Mouse (Mus musculus) hindbrain, embryonic 11.5 days (tissue): ENCODE results near the gene Clpp. TPM values are rescaled to one million over a fixed set of nuclear protein-coding genes. Genes with fewer than 3 reads are reported as not detected.

ENCODE experiments used
- ATAC-seq: fragments of 200-750 bp; cut with Nextera tagmentation; 2 replicates; pipeline ENCODE4 v1.8.0; 2017; ENCODE audit warnings: mild to moderate bottlenecking, moderate TSS enrichment, moderate library complexity; ENCODE audit not compliant: low FRiP score
- DNase-seq: peaks from one replicate; pipeline ENCODE4 v3.0.0-alpha.2; 2015; ENCODE audit warnings: low spot score
- H3K27ac ChIP-seq: fragments of 300-500 bp; sonication (generic); 2 replicates; pipeline ENCODE4 v1.5.1; 2014; ENCODE audit warnings: mild to moderate bottlenecking, low read depth, low read length
- H3K27me3 ChIP-seq: fragments of 300-500 bp; sonication (generic); 2 replicates; pipeline ENCODE4 v1.6.1; 2014; ENCODE audit warnings: mild to moderate bottlenecking, low read length, moderate library complexity, mixed read lengths; ENCODE audit not compliant: control insufficient read depth, insufficient read depth
- H3K36me3 ChIP-seq: fragments of 300-500 bp; sonication (generic); 2 replicates; pipeline ENCODE4 v1.6.1; 2014; ENCODE audit warnings: mild to moderate bottlenecking, low read length, moderate library complexity, mixed read lengths; ENCODE audit not compliant: control insufficient read depth, insufficient read depth
- H3K4me1 ChIP-seq: fragments of 300-500 bp; sonication (generic); replicated peaks from 2 replicates; pipeline ENCODE4 v1.6.1; 2014; ENCODE audit warnings: low read length, mixed read lengths; ENCODE audit not compliant: control insufficient read depth, insufficient read depth
- H3K4me2 ChIP-seq: fragments of 300-500 bp; sonication (generic); replicated peaks from 2 replicates; pipeline ENCODE4 v1.6.1; 2014; ENCODE audit warnings: mild to moderate bottlenecking, low read depth, low read length
- H3K4me3 ChIP-seq: fragments of 300-500 bp; sonication (generic); 2 replicates; pipeline ENCODE4 v1.5.1; 2014; ENCODE audit warnings: low read depth, low read length
- H3K9ac ChIP-seq: fragments of 300-500 bp; sonication (generic); 2 replicates; pipeline ENCODE4 v1.6.1; 2014; ENCODE audit warnings: low read depth, low read length
- H3K9me3 ChIP-seq: fragments of 300-500 bp; sonication (generic); 2 replicates; pipeline ENCODE4 v1.6.1; 2016; ENCODE audit warnings: low read length; ENCODE audit not compliant: control insufficient read depth
- WGBS: fragments of 180-500 bp; shearing (Covaris S2); extraction: QIAGEN DNeasy Blood & Tissue Kit; methylation state at CpG from one replicate; pipeline ENCODE4 v1.1.7; 2014; 5-methylcytosine and 5-hydroxymethylcytosine counted together
- polyA plus RNA-seq: library from polyadenylated mRNA; unstranded; fragments of >200 nt; fragmentation: Nextera tagmentation; extraction: Ambion mirVana; gene quantifications from 2 replicates; pipeline ENCODE4 v1.2.1, GENCODE M21; 2014

Clpp gene
- polyA plus RNA-seq, 1 experiment from 2014 or later = 152 TPM

DNA sequence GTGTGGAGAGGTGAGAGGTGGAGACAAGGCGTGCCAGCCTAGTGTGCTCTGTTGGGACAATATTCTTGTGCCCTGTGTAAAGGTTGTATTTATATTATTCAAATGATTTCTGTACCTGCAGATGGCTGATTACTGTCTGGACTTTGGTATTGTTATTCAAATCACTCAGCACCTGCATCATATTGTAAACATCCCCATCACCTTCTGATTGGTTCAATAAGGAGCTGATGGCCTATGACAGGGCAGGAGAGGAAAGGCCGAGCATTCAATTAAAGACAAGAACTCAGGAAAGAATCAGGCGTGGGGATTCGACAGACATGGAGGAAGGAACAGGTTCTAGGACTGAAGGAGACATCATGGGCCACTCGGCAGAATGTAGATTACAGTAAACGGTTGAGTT is 26.5 kb upstream of the Clpp start:
- Histone ChIP-seq H3K27ac (no peak overlapping the region), H3K9me3 (no peaks in the 10 kb centered on the region), H3K9ac (no peak overlapping the region), H3K36me3 (no peaks in the 10 kb centered on the region), H3K27me3 (no peaks in the 10 kb centered on the region), H3K4me3 (no peak overlapping the region), H3K4me2 (no peak overlapping the region), H3K4me1 (no peaks in the 10 kb centered on the region)
- ATAC-seq (no peak), DNase-seq (no peak)
- WGBS = 79% methylated on average over 6 of the region's 6 CpGs

DNA sequence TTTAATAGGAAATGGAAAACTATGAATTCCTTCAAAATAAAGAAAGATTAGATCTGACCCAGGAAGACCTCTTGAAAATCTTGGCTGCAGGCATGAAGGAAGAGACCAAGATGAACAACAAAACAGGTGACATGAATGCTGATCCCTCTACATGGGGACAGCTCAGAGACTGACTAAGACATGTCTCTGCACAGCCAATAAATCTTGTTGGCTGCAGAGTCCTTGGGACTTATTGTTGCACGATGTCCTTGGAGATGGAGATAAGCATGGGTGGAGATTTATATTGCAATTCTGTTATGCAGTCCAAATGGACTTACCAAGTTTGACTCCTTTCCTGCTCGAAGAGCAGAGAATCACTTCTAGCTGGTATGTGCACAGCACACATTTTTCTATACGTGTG is 20.8 kb upstream of the Clpp start:
- no peak for ATAC-seq
- H3K4me1 ChIP-seq = no peaks in the 10 kb centered on the region
- no peaks in the 10 kb centered on the region for H3K36me3 ChIP-seq
- H3K27ac ChIP-seq = no peak overlapping the region
- H3K9ac ChIP-seq = no peak overlapping the region
- no peak overlapping the region for H3K4me2 ChIP-seq
- DNase-seq = no peak
- H3K4me3 ChIP-seq = no peak overlapping the region
- 74% methylated on average over 3 of the region's 3 CpGs for WGBS
- no peaks in the 10 kb centered on the region for H3K9me3 ChIP-seq
- peaks cover 2% of the 10 kb centered on the region; the same call in 1 of the 2 replicates for H3K27me3 ChIP-seq

DNA sequence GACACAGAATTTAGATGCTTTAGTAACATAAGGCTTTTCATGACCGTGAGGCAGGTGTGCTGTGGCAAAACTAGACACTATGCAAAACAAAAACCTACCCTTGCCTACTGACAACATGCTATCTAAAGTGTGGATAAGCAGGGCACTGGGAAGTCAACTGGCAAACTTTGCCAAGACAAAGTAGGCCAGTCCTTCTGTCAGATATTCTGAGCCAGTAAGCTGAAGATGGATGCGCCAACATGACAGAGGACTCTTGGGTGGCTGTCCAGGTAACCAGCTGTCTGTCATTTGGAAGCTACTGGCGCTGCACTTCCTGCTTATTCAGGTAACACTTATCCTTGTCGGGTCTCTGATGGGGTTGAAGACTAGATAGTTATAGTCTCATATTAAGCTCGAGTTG is 20.0 kb upstream of the Clpp start:
- H3K9me3 ChIP-seq = no peaks in the 10 kb centered on the region
- H3K4me1 ChIP-seq = no peaks in the 10 kb centered on the region
- H3K9ac ChIP-seq = no peak overlapping the region
- DNase-seq (no peak), ATAC-seq (no peak)
- no peak overlapping the region for H3K4me3 ChIP-seq
- 68% methylated on average over 5 of the region's 5 CpGs for WGBS
- no peaks in the 10 kb centered on the region for H3K36me3 ChIP-seq
- no peak overlapping the region for H3K4me2 ChIP-seq
- H3K27me3 ChIP-seq = peaks cover 2% of the 10 kb centered on the region; the same call in 1 of the 2 replicates
- no peak overlapping the region for H3K27ac ChIP-seq

DNA sequence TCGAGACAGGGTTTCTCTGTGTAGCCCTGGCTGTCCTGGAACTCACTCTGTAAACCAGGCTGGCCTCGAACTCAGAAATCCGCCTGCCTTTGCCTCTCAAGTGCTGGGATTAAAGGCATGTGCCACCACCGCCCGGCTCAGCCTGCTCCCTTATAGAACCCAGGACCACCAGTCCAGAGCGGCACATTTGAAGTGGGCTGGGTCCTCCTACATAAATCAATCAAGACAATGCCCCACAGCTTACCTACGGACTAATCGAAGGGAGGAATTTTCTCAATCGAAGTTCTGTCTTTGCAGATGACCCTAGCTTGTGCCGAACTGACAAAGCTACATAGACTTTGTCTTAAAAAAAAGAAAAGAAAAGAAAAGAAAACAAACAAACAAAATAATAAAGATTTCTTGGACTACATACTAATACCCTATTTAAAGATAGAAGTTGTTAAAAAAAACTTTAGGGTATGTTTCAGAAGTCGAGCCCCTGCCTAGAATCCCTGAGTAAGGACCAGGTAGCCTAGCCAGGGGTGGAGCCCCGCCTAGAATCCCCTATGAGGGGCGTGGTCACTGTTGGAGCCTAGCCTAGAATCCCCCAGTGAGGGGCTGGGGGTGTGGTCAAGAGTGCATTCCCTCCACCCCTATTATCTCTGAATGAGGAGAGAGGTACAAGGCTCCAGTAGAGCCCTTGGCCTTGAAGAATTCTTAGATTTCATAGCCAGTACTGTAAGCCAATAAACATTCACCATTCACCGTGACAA is 16.0 kb upstream of the Clpp start:
- no peak overlapping the region for H3K27ac ChIP-seq
- H3K4me3 ChIP-seq = no peak overlapping the region
- no peaks in the 10 kb centered on the region for H3K4me1 ChIP-seq
- peaks cover 2% of the 10 kb centered on the region; the same call in 1 of the 2 replicates for H3K27me3 ChIP-seq
- no peak for DNase-seq
- no peak overlapping the region for H3K4me2 ChIP-seq
- H3K9ac ChIP-seq = no peak overlapping the region
- no peaks in the 10 kb centered on the region for H3K9me3 ChIP-seq
- H3K36me3 ChIP-seq = no peaks in the 10 kb centered on the region
- WGBS = 63% methylated on average over 11 of the region's 14 CpGs
- ATAC-seq = no peak

DNA sequence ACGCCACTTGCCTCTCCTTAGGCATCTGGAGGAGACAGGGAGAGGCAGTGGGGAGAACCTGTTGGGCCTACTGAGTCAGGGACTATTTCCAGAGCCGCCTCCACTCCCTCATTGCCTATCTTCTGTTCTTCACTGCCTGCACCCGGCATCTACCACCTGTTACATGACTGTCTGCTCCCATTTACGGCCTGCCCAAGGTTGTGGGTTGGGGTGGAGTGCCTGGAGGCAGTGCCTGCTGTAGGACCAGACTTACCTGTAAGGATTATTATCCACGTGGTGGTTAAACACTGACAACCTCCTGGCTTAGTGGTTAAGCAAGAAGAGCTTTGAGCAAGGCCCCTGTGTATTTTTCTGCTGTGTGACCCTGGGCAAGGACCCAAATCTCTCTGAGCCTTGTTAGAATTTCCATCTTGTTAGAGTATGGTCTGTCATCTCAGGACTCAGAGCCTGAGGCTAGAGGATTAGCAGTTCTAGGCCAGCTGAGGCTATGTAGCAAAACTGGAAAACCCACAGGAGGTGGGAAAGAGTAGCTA is 15.3 kb upstream of the Clpp start:
- WGBS = 68% methylated on average over 5 of the region's 5 CpGs
- no peaks in the 10 kb centered on the region for H3K9me3 ChIP-seq
- H3K27me3 ChIP-seq = peaks cover 2% of the 10 kb centered on the region; the same call in 1 of the 2 replicates
- H3K36me3 ChIP-seq = no peaks in the 10 kb centered on the region
- H3K4me1 ChIP-seq = no peaks in the 10 kb centered on the region
- H3K9ac ChIP-seq = no peak overlapping the region
- ATAC-seq (no peak), DNase-seq (no peak)
- H3K4me2 ChIP-seq = no peak overlapping the region
- no peak overlapping the region for H3K27ac ChIP-seq
- no peak overlapping the region for H3K4me3 ChIP-seq

DNA sequence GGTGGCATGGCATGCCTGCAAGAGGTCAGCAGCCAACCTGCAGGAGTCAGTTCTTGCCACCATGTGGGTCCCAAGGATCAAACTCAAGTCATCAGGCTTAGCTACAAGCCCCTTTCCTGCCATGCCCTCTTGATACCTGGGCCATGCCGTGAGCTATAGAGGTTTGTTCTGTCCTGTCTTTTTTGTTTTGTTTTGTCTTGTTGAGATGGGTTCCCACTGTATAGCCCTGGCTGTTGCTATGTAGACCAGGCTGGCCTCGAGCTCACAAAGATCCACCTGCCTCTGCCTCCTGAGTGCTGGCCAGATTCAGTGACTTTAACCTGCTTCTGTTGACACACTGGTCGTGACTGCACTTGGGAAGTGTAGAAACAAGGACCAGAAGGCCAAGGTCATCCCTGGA is 14.7 kb upstream of the Clpp start:
- H3K4me1 ChIP-seq = no peaks in the 10 kb centered on the region
- ATAC-seq (no peak), DNase-seq (no peak)
- H3K27ac ChIP-seq = no peak overlapping the region
- no peak overlapping the region for H3K4me3 ChIP-seq
- no peaks in the 10 kb centered on the region for H3K36me3 ChIP-seq
- no peaks in the 10 kb centered on the region for H3K9me3 ChIP-seq
- no peak overlapping the region for H3K4me2 ChIP-seq
- H3K27me3 ChIP-seq = no peaks in the 10 kb centered on the region
- H3K9ac ChIP-seq = no peak overlapping the region
- WGBS = 74% methylated on average over 3 of the region's 3 CpGs

DNA sequence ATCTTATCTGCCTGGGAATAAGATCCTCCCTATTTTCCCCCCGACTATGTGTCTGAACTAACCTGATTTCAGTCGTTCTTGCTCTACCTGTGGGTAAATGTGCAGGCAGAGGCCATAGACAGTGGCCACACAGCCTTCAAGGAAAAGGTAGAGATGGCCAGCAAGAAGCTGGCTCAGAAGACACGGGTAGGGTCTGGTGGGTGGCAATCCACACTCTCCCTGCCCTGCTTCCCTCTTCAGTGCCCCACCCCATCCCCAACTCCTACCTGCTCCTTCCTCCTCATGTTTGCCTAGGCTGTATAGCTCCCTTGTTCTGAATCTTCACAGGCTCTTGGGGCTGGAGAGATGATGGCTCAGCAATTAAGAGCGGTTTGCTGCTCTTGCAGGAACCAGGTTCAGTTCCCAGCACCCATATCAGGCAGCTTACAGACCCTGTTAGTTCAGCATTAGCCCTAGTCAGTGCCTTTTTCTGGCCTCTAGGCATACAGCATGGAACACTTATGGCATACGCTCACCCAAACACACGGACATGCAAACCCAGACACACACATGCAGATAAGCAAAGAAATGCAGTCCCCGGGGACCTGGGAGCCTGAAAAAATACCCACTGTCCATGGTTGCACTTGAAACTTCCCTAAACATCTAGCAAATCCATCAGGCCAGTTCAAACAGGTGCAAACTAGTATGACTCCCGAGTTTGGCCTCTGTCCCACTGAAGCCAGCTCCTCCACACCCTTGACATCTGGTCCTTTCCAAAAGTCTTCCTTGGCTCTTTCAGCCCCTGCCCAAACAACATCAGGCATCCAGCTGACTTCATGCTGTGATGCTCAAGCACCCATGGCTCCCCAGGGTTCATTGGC is 13.3 kb upstream of the Clpp start:
- no peak overlapping the region for H3K9ac ChIP-seq
- H3K4me2 ChIP-seq = no peak overlapping the region
- DNase-seq = no peak
- no peaks in the 10 kb centered on the region for H3K4me1 ChIP-seq
- no peaks in the 10 kb centered on the region for H3K27me3 ChIP-seq
- ATAC-seq = no peak
- H3K9me3 ChIP-seq = no peaks in the 10 kb centered on the region
- H3K27ac ChIP-seq = no peak overlapping the region
- H3K36me3 ChIP-seq = no peaks in the 10 kb centered on the region
- WGBS = 77% methylated on average over 8 of the region's 8 CpGs
- H3K4me3 ChIP-seq = no peak overlapping the region

DNA sequence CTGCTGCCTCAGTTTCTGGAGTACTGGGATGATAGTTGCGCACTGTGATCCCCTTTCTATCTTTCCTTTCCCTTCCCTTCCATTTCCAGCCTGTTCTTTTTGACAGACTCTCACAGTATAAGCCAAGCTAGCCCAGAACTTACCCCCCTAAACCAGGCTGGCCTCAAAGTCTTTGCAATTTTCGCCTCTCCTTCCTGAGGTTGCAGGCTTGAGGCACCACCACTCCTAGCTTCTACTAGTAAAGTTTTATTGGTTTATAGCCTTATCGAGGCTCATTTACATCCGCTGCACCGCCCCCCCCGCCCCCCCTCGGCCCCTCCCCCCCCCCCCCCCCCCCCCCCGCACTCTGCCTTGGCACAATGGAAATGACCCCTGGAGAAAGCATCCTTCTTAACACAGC is 10.6 kb upstream of the Clpp start:
- ATAC-seq (no peak), DNase-seq (no peak)
- Histone ChIP-seq H3K27ac (no peak overlapping the region), H3K4me3 (no peak overlapping the region), H3K9ac (no peak overlapping the region), H3K9me3 (no peaks in the 10 kb centered on the region), H3K27me3 (no peaks in the 10 kb centered on the region), H3K4me1 (no peaks in the 10 kb centered on the region), H3K36me3 (no peaks in the 10 kb centered on the region), H3K4me2 (no peak overlapping the region)
- 39% methylated on average over 7 of the region's 8 CpGs for WGBS
